Mouse (Mus musculus) limb, embryonic 12.5 days (tissue): Measurements from ENCODE around the gene Cep68. TPM values are rescaled to one million over a fixed set of nuclear protein-coding genes. Genes with fewer than 3 reads are reported as not detected.
A peak's percentile ranks its signal among the peaks of the same experiment; 100 is the strongest.

ENCODE experiments used
- ATAC-seq: fragments of 200-750 bp; cut with Nextera tagmentation; 2 replicates; pipeline ENCODE4 v1.8.0; 2017; ENCODE audit warnings: low read depth, moderate TSS enrichment; ENCODE audit not compliant: insufficient number of reproducible peaks, insufficient read depth, low FRiP score, low TSS enrichment
- H3K27ac ChIP-seq: fragments of 300-500 bp; sonication (generic); 2 replicates; pipeline ENCODE4 v1.5.1; 2016; ENCODE audit warnings: mild to moderate bottlenecking, moderate library complexity
- H3K27me3 ChIP-seq: fragments of 300-500 bp; sonication (generic); 2 replicates; pipeline ENCODE4 v1.6.1; 2016; ENCODE audit warnings: mild to moderate bottlenecking, moderate library complexity
- H3K36me3 ChIP-seq: fragments of 300-500 bp; sonication (generic); 2 replicates; pipeline ENCODE4 v1.6.1; 2016; ENCODE audit warnings: mild to moderate bottlenecking, moderate library complexity
- H3K4me1 ChIP-seq: fragments of 300-500 bp; sonication (generic); replicated peaks from 2 replicates; pipeline ENCODE4 v1.6.1; 2016
- H3K4me2 ChIP-seq: fragments of 300-500 bp; sonication (generic); 2 replicates; pipeline ENCODE4 v1.6.1; 2016; ENCODE audit warnings: mild to moderate bottlenecking, moderate library complexity
- H3K4me3 ChIP-seq: fragments of 300-500 bp; sonication (generic); replicated peaks from 2 replicates; pipeline ENCODE4 v1.5.1; 2016; ENCODE audit warnings: mild to moderate bottlenecking
- H3K9ac ChIP-seq: fragments of 300-500 bp; sonication (generic); replicated peaks from 2 replicates; pipeline ENCODE4 v1.6.1; 2016; ENCODE audit warnings: mild to moderate bottlenecking, moderate library complexity
- H3K9me3 ChIP-seq: fragments of 300-500 bp; sonication (generic); 2 replicates; pipeline ENCODE4 v1.6.1; 2016; ENCODE audit warnings: mild to moderate bottlenecking, moderate library complexity
- WGBS: fragments of 180-500 bp; shearing (Covaris S2); methylation state at CpG from one replicate; pipeline ENCODE4 v1.1.7; 2016; 5-methylcytosine and 5-hydroxymethylcytosine counted together
- polyA plus RNA-seq: library from polyadenylated mRNA; unstranded; fragments of >200 nt; fragmentation: Nextera tagmentation; extraction: Ambion mirVana; gene quantifications from 2 replicates; pipeline ENCODE4 v1.2.1, GENCODE M21; 2016

Gene Cep68
- polyA plus RNA-seq, 1 experiment from 2014 or later = 42.6 TPM

GRCm38 (mm10) chr11:20240331-20240730, 8.9 kb downstream of the Cep68 start:
- Histone ChIP-seq H3K4me3 (no peak overlapping the region), H3K9ac (no peak overlapping the region), H3K27ac (no peak overlapping the region), H3K4me2 (no peak overlapping the region), H3K36me3 (peaks cover 72% of the 10 kb centered on the region), H3K4me1 (peaks cover 24% of the 10 kb centered on the region), H3K27me3 (no peaks in the 10 kb centered on the region), H3K9me3 (no peaks in the 10 kb centered on the region)
- WGBS = 89% methylated on average over 5 of the region's 5 CpGs
- no peak for ATAC-seq

- no peaks in the 10 kb centered on the region for H3K27me3 ChIP-seq
- H3K27ac ChIP-seq = no peak overlapping the region
- H3K9ac ChIP-seq = no peak overlapping the region
- no peak for ATAC-seq
- H3K9me3 ChIP-seq = no peaks in the 10 kb centered on the region
- no peak overlapping the region for H3K4me3 ChIP-seq
- 96% methylated on average over 9 of the region's 9 CpGs for WGBS
- peaks cover 76% of the 10 kb centered on the region for H3K36me3 ChIP-seq
- H3K4me1 ChIP-seq = peaks cover 18% of the 10 kb centered on the region
- H3K4me2 ChIP-seq = no peak overlapping the region
Measured at GRCm38 (mm10) chr11:20239279-20239861, 9.9 kb downstream of the Cep68 start.

GRCm38 (mm10) chr11:20237976-20238375, 11.3 kb downstream of the Cep68 start:
- 89% methylated on average over 3 of the region's 3 CpGs for WGBS
- Histone ChIP-seq H3K36me3 (peaks cover 88% of the 10 kb centered on the region), H3K4me3 (no peak overlapping the region)

DNA sequence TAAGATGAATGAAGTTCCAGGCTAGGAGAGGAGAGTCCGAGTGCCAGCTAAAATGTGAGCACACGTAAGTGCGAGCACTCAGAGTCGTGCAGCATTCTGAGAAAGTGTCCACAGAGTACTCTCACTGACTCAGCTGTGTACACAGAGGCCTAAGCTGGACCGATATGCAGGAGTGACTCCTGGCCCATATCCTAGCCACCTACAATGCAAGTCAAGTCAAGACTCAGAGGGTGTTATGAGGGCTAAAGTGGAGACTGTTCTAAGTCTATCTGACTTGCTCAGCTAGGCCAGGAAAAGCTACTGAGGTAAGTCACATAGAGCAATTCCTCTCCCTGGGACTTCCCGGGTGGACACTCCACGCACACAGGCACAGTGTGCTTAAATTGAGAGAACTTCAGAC, 12.2 kb downstream of the Cep68 start:
- Histone ChIP-seq H3K4me3 (no peak overlapping the region), H3K9me3 (no peaks in the 10 kb centered on the region), H3K36me3 (peaks cover 97% of the 10 kb centered on the region), H3K27ac (no peak overlapping the region), H3K9ac (no peak overlapping the region), H3K27me3 (no peaks in the 10 kb centered on the region), H3K4me2 (no peak overlapping the region), H3K4me1 (no peaks in the 10 kb centered on the region)
- WGBS = 91% methylated on average over 7 of the region's 7 CpGs
- no peak for ATAC-seq

More at GRCm38 (mm10) chr11:20237976-20238375, 11.3 kb downstream of the Cep68 start:
- Histone ChIP-seq H3K4me2 (no peak overlapping the region), H3K4me1 (peaks cover 4% of the 10 kb centered on the region), H3K9ac (no peak overlapping the region), H3K27ac (no peak overlapping the region), H3K27me3 (no peaks in the 10 kb centered on the region), H3K9me3 (no peaks in the 10 kb centered on the region)
- ATAC-seq = no peak

GRCm38 (mm10) chr11:20234233-20234632, 15.0 kb downstream of the Cep68 start:
- WGBS = 68% methylated on average over 3 of the region's 3 CpGs
- no peaks in the 10 kb centered on the region for H3K4me1 ChIP-seq
- peaks cover 96% of the 10 kb centered on the region for H3K36me3 ChIP-seq
- H3K27me3 ChIP-seq = no peaks in the 10 kb centered on the region
- H3K4me3 ChIP-seq = no peak overlapping the region
- H3K27ac ChIP-seq = no peak overlapping the region
- H3K4me2 ChIP-seq = no peak overlapping the region
- H3K9ac ChIP-seq = no peak overlapping the region
- ATAC-seq = no peak
- H3K9me3 ChIP-seq = no peaks in the 10 kb centered on the region

DNA sequence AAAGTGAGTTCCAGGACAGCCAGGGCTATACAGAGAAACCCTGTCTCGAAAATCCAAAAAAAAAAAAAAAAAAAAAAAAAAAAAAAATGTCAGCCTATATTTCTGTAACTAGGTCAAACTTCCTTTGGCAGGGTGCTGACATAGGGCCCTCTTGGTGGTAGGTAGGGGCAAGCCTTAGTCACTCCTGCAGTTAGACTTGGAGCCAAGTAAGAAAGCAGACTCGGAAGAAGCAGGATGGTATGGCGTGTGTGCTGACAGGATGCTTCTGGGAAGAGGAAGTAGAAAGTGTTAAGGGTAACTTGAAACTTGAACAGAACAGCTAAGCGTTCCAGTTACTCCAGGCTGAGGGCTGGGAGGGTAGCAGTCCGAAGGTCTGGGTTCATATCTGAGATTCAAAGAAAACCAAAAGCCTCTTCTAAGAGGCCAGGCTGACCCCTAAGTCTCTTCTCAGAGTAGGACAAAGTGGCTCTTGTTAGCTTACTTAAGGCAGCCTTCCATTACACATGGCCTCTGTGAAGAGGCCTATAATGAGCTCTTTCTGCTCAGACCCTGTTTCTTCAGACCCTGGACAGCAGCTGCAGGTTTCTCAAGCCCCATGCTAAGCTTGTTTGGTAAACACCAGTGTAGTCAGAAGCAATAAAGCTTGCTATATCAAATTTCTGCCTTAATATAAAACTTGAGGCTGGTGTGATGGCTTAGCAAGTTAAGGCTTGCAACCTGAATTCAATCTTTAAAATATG, 17.0 kb downstream of the Cep68 start:
- peaks cover 98% of the 10 kb centered on the region for H3K36me3 ChIP-seq
- WGBS = 66% methylated on average over 4 of the region's 5 CpGs
- H3K9ac ChIP-seq = no peak overlapping the region
- H3K27ac ChIP-seq = peak overlapping the region; percentile 29
- H3K4me3 ChIP-seq = no peak overlapping the region
- H3K4me2 ChIP-seq = no peak overlapping the region
- H3K27me3 ChIP-seq = no peaks in the 10 kb centered on the region
- 0 out of 2 replicates have a peak, but pooled peaks have one; percentile 62 for ATAC-seq
- no peaks in the 10 kb centered on the region for H3K4me1 ChIP-seq
- no peaks in the 10 kb centered on the region for H3K9me3 ChIP-seq

GRCm38 (mm10) chr11:20231128-20231878, 17.9 kb downstream of the Cep68 start:
- Histone ChIP-seq H3K9ac (no peak overlapping the region), H3K27me3 (no peaks in the 10 kb centered on the region), H3K27ac (no peak overlapping the region), H3K4me1 (no peaks in the 10 kb centered on the region), H3K4me3 (no peak overlapping the region), H3K36me3 (peaks cover 92% of the 10 kb centered on the region), H3K4me2 (no peak overlapping the region), H3K9me3 (no peaks in the 10 kb centered on the region)
- WGBS = 78% methylated on average over 8 of the region's 8 CpGs
- no peak for ATAC-seq

DNA sequence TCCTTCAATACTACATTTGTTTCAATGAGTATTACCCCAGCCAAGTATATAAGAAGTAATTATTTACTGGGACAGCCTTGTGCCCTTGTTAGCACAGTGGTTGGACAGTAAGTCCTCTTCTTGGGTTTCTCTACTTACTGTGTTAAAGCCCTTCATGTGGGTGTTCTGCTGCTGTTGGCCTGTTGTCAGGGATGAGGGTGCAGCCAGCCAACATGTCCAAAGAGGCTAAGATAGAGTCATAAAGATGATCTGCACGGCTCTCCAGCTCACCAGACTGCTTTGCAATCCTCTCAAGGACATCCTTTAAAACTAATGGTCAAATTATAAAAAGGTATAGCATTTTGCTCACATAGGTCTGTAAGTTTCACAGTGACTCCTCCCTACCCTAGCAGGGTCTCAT, 18.9 kb downstream of the Cep68 start:
- Histone ChIP-seq H3K4me1 (no peaks in the 10 kb centered on the region), H3K36me3 (peaks cover 92% of the 10 kb centered on the region), H3K27ac (no peak overlapping the region), H3K9me3 (no peaks in the 10 kb centered on the region), H3K4me2 (no peak overlapping the region), H3K27me3 (no peaks in the 10 kb centered on the region), H3K4me3 (no peak overlapping the region), H3K9ac (no peak overlapping the region)
- WGBS = 85% methylated on average over 1 of the region's 1 CpGs
- no peak for ATAC-seq

- WGBS = 84% methylated on average over 4 of the region's 4 CpGs
- Histone ChIP-seq H3K9me3 (no peaks in the 10 kb centered on the region), H3K4me2 (no peak overlapping the region), H3K4me1 (no peaks in the 10 kb centered on the region), H3K9ac (no peak overlapping the region), H3K36me3 (peaks cover 91% of the 10 kb centered on the region), H3K27ac (no peak overlapping the region), H3K4me3 (no peak overlapping the region), H3K27me3 (no peaks in the 10 kb centered on the region)
- no peak for ATAC-seq
Measured at GRCm38 (mm10) chr11:20229311-20229710, 19.9 kb downstream of the Cep68 start.

DNA sequence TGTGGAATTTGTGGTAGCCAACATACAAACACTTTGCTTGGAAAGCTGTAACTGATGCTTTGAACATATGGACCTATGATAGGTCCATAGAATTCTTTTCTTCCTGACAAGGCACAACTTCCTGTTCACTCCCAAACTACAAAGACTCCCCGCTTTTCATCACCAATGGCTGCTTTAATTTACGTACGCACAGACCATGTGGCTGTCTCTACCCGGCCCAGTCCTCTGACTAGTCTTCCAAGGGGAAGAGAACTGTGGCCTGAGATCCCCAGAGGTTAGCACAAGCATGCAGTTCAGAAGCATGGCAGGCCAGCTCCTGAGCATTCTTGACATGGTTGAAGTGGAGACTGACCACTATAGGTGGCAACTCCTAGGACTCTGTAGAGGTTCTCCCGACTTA, 20.6 kb downstream of the Cep68 start:
- no peak overlapping the region for H3K27ac ChIP-seq
- ATAC-seq = no peak
- H3K4me2 ChIP-seq = no peak overlapping the region
- H3K4me1 ChIP-seq = no peaks in the 10 kb centered on the region
- WGBS = 71% methylated on average over 5 of the region's 5 CpGs
- no peak overlapping the region for H3K9ac ChIP-seq
- no peaks in the 10 kb centered on the region for H3K27me3 ChIP-seq
- peaks cover 91% of the 10 kb centered on the region for H3K36me3 ChIP-seq
- no peaks in the 10 kb centered on the region for H3K9me3 ChIP-seq
- no peak overlapping the region for H3K4me3 ChIP-seq

GRCm38 (mm10) chr11:20225938-20226337, 23.3 kb downstream of the Cep68 start:
- Histone ChIP-seq H3K9ac (no peak overlapping the region), H3K4me3 (no peak overlapping the region), H3K9me3 (no peaks in the 10 kb centered on the region), H3K27ac (no peak overlapping the region), H3K4me2 (no peak overlapping the region), H3K36me3 (peaks cover 88% of the 10 kb centered on the region), H3K27me3 (no peaks in the 10 kb centered on the region), H3K4me1 (no peaks in the 10 kb centered on the region)
- no peak for ATAC-seq
- 98% methylated on average over 4 of the region's 4 CpGs for WGBS
